Mouse (Mus musculus) megakaryocyte, embryonic 14.5 days (primary cell): ENCODE measurements around the gene Foxn3. TPM values are rescaled to one million over a fixed set of nuclear protein-coding genes. Genes with fewer than 3 reads are reported as not detected.

Source experiments
- H3K27me3 ChIP-seq: replicated peaks from 2 replicates; pipeline ENCODE3; 2012; ENCODE audit warnings: inconsistent platforms
- H3K36me3 ChIP-seq: replicated peaks from 2 replicates; pipeline ENCODE3; 2012; ENCODE audit warnings: low read length, inconsistent platforms, mixed read lengths
- H3K4me1 ChIP-seq: 2 replicates; pipeline ENCODE4 v1.6.1; 2012; ENCODE audit warnings: inconsistent platforms
- H3K4me3 ChIP-seq: replicated peaks from 2 replicates; pipeline ENCODE3; 2012; ENCODE audit warnings: moderate library complexity, mild to moderate bottlenecking, inconsistent platforms
- H3K9me3 ChIP-seq: 2 replicates; pipeline ENCODE4 v1.6.1; 2012; ENCODE audit warnings: inconsistent platforms
- FLI1 ChIP-seq: IDR thresholded peaks from 2 replicates; pipeline ENCODE4 v1.6.1; 2012; ENCODE audit warnings: low read length, inconsistent platforms, mixed read lengths
- GATA1 ChIP-seq: IDR thresholded peaks from 3 replicates; pipeline ENCODE4 v1.6.1; 2012; ENCODE audit warnings: mixed read lengths, low read length, inconsistent platforms, borderline replicate concordance
- polyA plus RNA-seq: library from polyadenylated mRNA; stranded (reverse); fragments of >175 nt; gene quantifications from 2 replicates; pipeline ENCODE4 v1.2.3, GENCODE M21; 2012; ENCODE audit warnings: low replicate concordance; ENCODE audit not compliant: insufficient read depth

The Foxn3 gene
- polyA plus RNA-seq, 1 experiment: 20.5 TPM

- H3K27me3 ChIP-seq: no peaks in the 10 kb centered on the region
- TF ChIP-seq FLI1 (no peak), GATA1 (no peak)
- no peak overlapping the region for H3K4me3 ChIP-seq
- no peaks in the 10 kb centered on the region for H3K9me3 ChIP-seq
- peaks cover 65% of the 10 kb centered on the region for H3K4me1 ChIP-seq
- H3K36me3 ChIP-seq: peaks cover 11% of the 10 kb centered on the region
Observed at GRCm38 (mm10) chr12:99547295-99547694, 16.1 kb downstream of the Foxn3 start.

GRCm38 (mm10) chr12:99545270-99545770, 18.1 kb downstream of the Foxn3 start:
- Histone ChIP-seq H3K36me3 (peaks cover 14% of the 10 kb centered on the region), H3K27me3 (no peaks in the 10 kb centered on the region), H3K4me3 (peak overlapping the region; percentile 25), H3K9me3 (no peaks in the 10 kb centered on the region), H3K4me1 (peaks cover 58% of the 10 kb centered on the region)
- TF ChIP-seq FLI1 (no peak), GATA1 (no peak)

GRCm38 (mm10) chr12:99544262-99545128, 18.9 kb downstream of the Foxn3 start:
- H3K4me3 ChIP-seq: peak overlapping the region; percentile 83
- TF ChIP-seq FLI1: no peak
- TF ChIP-seq GATA1: no peak
- H3K27me3 ChIP-seq: no peaks in the 10 kb centered on the region
- peaks cover 16% of the 10 kb centered on the region for H3K36me3 ChIP-seq
- H3K9me3 ChIP-seq: no peaks in the 10 kb centered on the region
- H3K4me1 ChIP-seq: peaks cover 54% of the 10 kb centered on the region

GRCm38 (mm10) chr12:99543421-99544195, 19.8 kb downstream of the Foxn3 start:
- no peak for TF ChIP-seq GATA1
- TF ChIP-seq FLI1: no peak
- H3K9me3 ChIP-seq: no peaks in the 10 kb centered on the region
- peaks cover 18% of the 10 kb centered on the region for H3K36me3 ChIP-seq
- no peak overlapping the region for H3K4me3 ChIP-seq
- H3K4me1 ChIP-seq: peaks cover 55% of the 10 kb centered on the region
- no peaks in the 10 kb centered on the region for H3K27me3 ChIP-seq

GRCm38 (mm10) chr12:99540201-99540600, 23.2 kb downstream of the Foxn3 start:
- Histone ChIP-seq H3K4me1 (peaks cover 28% of the 10 kb centered on the region), H3K27me3 (no peaks in the 10 kb centered on the region), H3K9me3 (peaks cover 19% of the 10 kb centered on the region), H3K4me3 (no peak overlapping the region), H3K36me3 (peaks cover 46% of the 10 kb centered on the region)
- no peak for TF ChIP-seq FLI1
- no peak for TF ChIP-seq GATA1

- Histone ChIP-seq H3K36me3 (peaks cover 60% of the 10 kb centered on the region), H3K4me1 (peaks cover 7% of the 10 kb centered on the region; the same call in 1 of the 2 replicates), H3K4me3 (no peak overlapping the region), H3K27me3 (no peaks in the 10 kb centered on the region), H3K9me3 (peaks cover 31% of the 10 kb centered on the region)
- TF ChIP-seq GATA1 (no peak), FLI1 (no peak)
Observed at GRCm38 (mm10) chr12:99537316-99537715, 26.1 kb downstream of the Foxn3 start.

GRCm38 (mm10) chr12:99536426-99536825, 27.0 kb downstream of the Foxn3 start:
- H3K36me3 ChIP-seq: peaks cover 64% of the 10 kb centered on the region
- H3K4me3 ChIP-seq: no peak overlapping the region
- no peak for TF ChIP-seq GATA1
- TF ChIP-seq FLI1: no peak
- no peaks in the 10 kb centered on the region for H3K27me3 ChIP-seq
- H3K4me1 ChIP-seq: peaks cover 7% of the 10 kb centered on the region; the same call in 1 of the 2 replicates
- H3K9me3 ChIP-seq: peaks cover 31% of the 10 kb centered on the region

- TF ChIP-seq FLI1: no peak
- no peak for TF ChIP-seq GATA1
- Histone ChIP-seq H3K9me3 (peaks cover 31% of the 10 kb centered on the region), H3K4me3 (no peak overlapping the region), H3K4me1 (peaks cover 9% of the 10 kb centered on the region; the same call in 1 of the 2 replicates), H3K36me3 (peaks cover 57% of the 10 kb centered on the region), H3K27me3 (no peaks in the 10 kb centered on the region)
Observed at GRCm38 (mm10) chr12:99532342-99532741, 31.0 kb downstream of the Foxn3 start.

- peaks cover 34% of the 10 kb centered on the region for H3K36me3 ChIP-seq
- peaks cover 14% of the 10 kb centered on the region for H3K4me1 ChIP-seq
- no peak overlapping the region for H3K4me3 ChIP-seq
- peaks cover 10% of the 10 kb centered on the region for H3K9me3 ChIP-seq
- TF ChIP-seq GATA1 (no peak), FLI1 (no peak)
- no peaks in the 10 kb centered on the region for H3K27me3 ChIP-seq
Observed at GRCm38 (mm10) chr12:99529687-99530411, 33.5 kb downstream of the Foxn3 start.
